In genomic region chr5:41768382-41769040, GRCm38 (mm10) we compare ENCODE assay signal across 8 mouse cellular contexts. TPM values are rescaled to one million over a fixed set of nuclear protein-coding genes. Genes with fewer than 3 reads are reported as not detected.
A peak's percentile ranks its signal among the peaks of the same experiment; 100 is the strongest.
DNase-seq lines count a peak whose midpoint lies in the region; ATAC-seq and TF ChIP-seq lines count a peak whose summit lies in the region.

No protein-coding gene starts in this region.

- no peaks in the 10 kb centered on the region for H3K9me3 ChIP-seq in E14TG2a.4 (ENCODE audit: low read length)
- no peaks in the 10 kb centered on the region for H3K9me3 ChIP-seq in forebrain, embryonic 14.5 days (replicated peaks; ENCODE audit: control insufficient read depth, low read length)
- H3K9me3 ChIP-seq in neural tube, embryonic 15.5 days (replicated peaks) = no peaks in the 10 kb centered on the region

- H3K4me2 ChIP-seq in forebrain, embryonic 14.5 days (ENCODE audit: low read length) = peak overlapping the region; percentile 44
- H3K4me2 ChIP-seq in neural tube, embryonic 15.5 days = peak overlapping the region; percentile 48

- no peak overlapping the region for H3K27ac ChIP-seq in forebrain, embryonic 14.5 days (ENCODE audit: low read depth, low read length)
- H3K27ac ChIP-seq in neural tube, embryonic 15.5 days (replicated peaks) = no peak overlapping the region

- peaks cover 56% of the 10 kb centered on the region for H3K27me3 ChIP-seq in E14TG2a.4 (ENCODE audit: insufficient read depth, low read length)
- H3K27me3 ChIP-seq in forebrain, embryonic 14.5 days (replicated peaks; ENCODE audit: control insufficient read depth, insufficient read depth, low read length) = peaks cover 47% of the 10 kb centered on the region
- H3K27me3 ChIP-seq in neural tube, embryonic 15.5 days (replicated peaks) = peaks cover 48% of the 10 kb centered on the region

- H3K4me1 ChIP-seq in E14TG2a.4 (replicated peaks; ENCODE audit: low read depth, low read length) = peaks cover 32% of the 10 kb centered on the region
- H3K4me1 ChIP-seq in forebrain, embryonic 14.5 days (ENCODE audit: control insufficient read depth, insufficient read depth, low read length) = peaks cover 9% of the 10 kb centered on the region
- peaks cover 28% of the 10 kb centered on the region for H3K4me1 ChIP-seq in neural tube, embryonic 15.5 days

- ATAC-seq in cerebellum, adult (ENCODE audit: insufficient number of reproducible peaks, low FRiP score, low TSS enrichment) = peak; percentile 81; the same call in 1 of the 2 replicates
- peak; percentile 87 for ATAC-seq in forebrain, embryonic 14.5 days
- peak; percentile 83; the same call in 1 of the 2 replicates for ATAC-seq in neural tube, embryonic 15.5 days (ENCODE audit: low FRiP score)

- peak overlapping the region; percentile 8; the same call in 1 of the 2 replicates for H3K9ac ChIP-seq in forebrain, embryonic 14.5 days (ENCODE audit: low read length)
- H3K9ac ChIP-seq in neural tube, embryonic 15.5 days (replicated peaks) = no peak overlapping the region

- 5% methylated on average over 21 of the region's 21 CpGs for WGBS in forebrain, embryonic 14.5 days
- 4% methylated on average over 21 of the region's 21 CpGs for WGBS in neural tube, embryonic 15.5 days

- peak; percentile 83 for TF ChIP-seq CTCF in E14TG2a.4 (conservative IDR thresholded peaks at IDR 0.05; ENCODE audit: low read length)

- no peak overlapping the region for H3K4me3 ChIP-seq in E14TG2a.4 (replicated peaks; ENCODE audit: low read length)
- peak overlapping the region; percentile 21 for H3K4me3 ChIP-seq in forebrain, embryonic 14.5 days (ENCODE audit: low read depth, low read length)
- peak overlapping the region; percentile 23 for H3K4me3 ChIP-seq in neural tube, embryonic 15.5 days (replicated peaks)

- DNase-seq in forebrain, embryonic 14.5 days (ENCODE audit: low spot score) = peak; percentile 94
- peak; percentile 87 to 92 for DNase-seq in heart, postnatal 14 days
- DNase-seq in layer of hippocampus, adult 11-12 months (ENCODE audit: low spot score) = peak; percentile 90
- peak; percentile 79 to 84 for DNase-seq in lung, adult 18-20 months
- peak; percentile 68 for DNase-seq in testis, postnatal 14 days (ENCODE audit: low spot score)

- intact Hi-C loops in heart, postnatal 14 days (cut with DNase I) = loop anchor here (1.0 to 2.0 kb wide), 2 partner anchors 643 to 716 kb away; no protein-coding TSS in a partner anchor

- no peaks in the 10 kb centered on the region for H3K36me3 ChIP-seq in E14TG2a.4 (ENCODE audit: insufficient read depth, low read length)
- no peaks in the 10 kb centered on the region for H3K36me3 ChIP-seq in forebrain, embryonic 14.5 days (ENCODE audit: control insufficient read depth, insufficient read depth, low read length)
- no peaks in the 10 kb centered on the region for H3K36me3 ChIP-seq in neural tube, embryonic 15.5 days

RNA-seq across cellular contexts. Expression of gene Nkx3-2, which starts 4.2 kb away (rescaled TPM):
- not detected in 2 replicates for polyA plus RNA-seq in forebrain, embryonic 14.5 days (2014; fragmentation: Nextera tagmentation; extraction: Ambion mirVana)
- not detected for total RNA-seq in heart, postnatal 14 days (2021)
- polyA plus RNA-seq in neural tube, embryonic 15.5 days (2015; fragmentation: Nextera tagmentation; extraction: Ambion mirVana) = 0.23 and 0.82 TPM in 2 replicates
